Mouse (Mus musculus): Measurements from ENCODE around the gene Zrsr1. TPM values are rescaled to one million over a fixed set of nuclear protein-coding genes. Genes with fewer than 3 reads are reported as not detected.

The Zrsr1 gene
- total and polyA plus RNA-seq, 3 experiments = 4.0 to 9.3 (median 4.8) TPM

DNA sequence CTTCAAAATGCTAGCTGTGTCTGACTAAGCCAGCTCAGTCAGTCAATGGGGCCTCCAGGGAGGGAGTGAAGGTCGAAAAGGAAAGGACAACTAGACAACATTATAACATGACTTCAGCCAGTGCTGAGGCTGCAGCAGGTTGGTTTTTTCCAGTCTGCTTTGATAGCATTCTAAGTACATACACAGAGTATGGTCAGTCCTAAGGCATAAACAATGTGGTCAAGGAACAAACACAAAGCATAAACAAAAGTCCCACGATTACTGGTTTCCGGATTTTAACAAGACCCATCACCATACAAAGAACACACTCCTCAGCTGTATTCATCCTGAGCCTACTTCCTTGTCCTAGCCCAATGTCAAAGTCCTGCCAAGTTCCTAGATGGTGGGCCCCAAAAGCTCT is 13.7 kb downstream of the Zrsr1 start:
- H3K27ac ChIP-seq (ENCODE audit: insufficient read depth, low read depth) = no peak overlapping the region
- dilution Hi-C loops (cut with MboI; ENCODE audit: extremely low pct_ligation_motif_present, extremely low pct_unique_long_range_greater_than_20kb, low sequenced_read_pairs) (no loop called here), in situ Hi-C loops (cut with MboI; ENCODE audit: low pct_ligation_motif_present, low pct_unique_long_range_greater_than_20kb, low sequenced_read_pairs) (no loop called here)
- TF ChIP-seq E2F4 (IDR thresholded peaks at IDR 0.05; ENCODE audit: insufficient replicate concordance, low read depth, low read length) = no peak
- no peaks in the 10 kb centered on the region for H3K9me3 ChIP-seq (replicated peaks; ENCODE audit: low read length)
- no peaks in the 10 kb centered on the region for H3K36me3 ChIP-seq (replicated peaks in 1 of 2; ENCODE audit: control insufficient read depth in 1 of 2, insufficient read depth in 1 of 2, low read length in 1 of 2)
- peaks cover 9% of the 10 kb centered on the region for H3K79me2 ChIP-seq (replicated peaks; ENCODE audit: control insufficient read depth, extremely low read depth, insufficient read depth, poor library complexity, severe bottlenecking)
- DNase-seq (ENCODE audit: extremely low read depth) = no peak
- H3K4me1 ChIP-seq (ENCODE audit: control insufficient read depth in 1 of 2, insufficient read depth in 2 of 2) = peaks cover 3 to 34% of the 10 kb centered on the region in 2 experiments
- H3K27me3 ChIP-seq (replicated peaks) = no peaks in the 10 kb centered on the region
- no peak overlapping the region for H3K9ac ChIP-seq (ENCODE audit: insufficient read depth, low read depth)
- no peak overlapping the region for H3K4me3 ChIP-seq (replicated peaks in 1 of 3; ENCODE audit: low read depth in 2 of 3, low read length in 2 of 3, poor library complexity in 1 of 3)
- H3K4me2 ChIP-seq (ENCODE audit: insufficient read depth, low read depth, poor library complexity, severe bottlenecking) = no peak overlapping the region

DNA sequence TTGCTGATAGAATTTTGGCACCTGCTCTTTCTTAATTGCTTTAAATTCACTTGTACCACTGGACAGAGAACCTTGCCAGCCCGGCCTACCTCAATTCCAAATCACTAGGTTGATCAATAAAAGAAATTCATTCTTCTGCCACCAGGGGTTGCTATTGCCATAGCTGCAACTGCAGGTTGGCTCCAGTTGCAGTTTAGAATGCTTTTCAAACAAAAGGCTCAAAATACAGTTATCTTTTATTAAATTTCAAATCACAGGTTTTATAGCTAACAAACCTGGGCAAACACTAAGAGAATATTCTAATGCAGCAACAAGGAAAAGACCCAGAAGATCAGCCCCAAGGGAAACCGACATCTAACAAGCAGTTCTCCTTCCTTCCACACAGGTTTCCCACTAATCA is 15.6 kb downstream of the Zrsr1 start:
- Histone ChIP-seq H3K4me3 (replicated peaks in 1 of 3; ENCODE audit: low read depth in 2 of 3, low read length in 2 of 3, poor library complexity in 1 of 3) (no peak overlapping the region), H3K27me3 (replicated peaks) (no peaks in the 10 kb centered on the region), H3K9ac (ENCODE audit: insufficient read depth, low read depth) (no peak overlapping the region), H3K4me2 (ENCODE audit: insufficient read depth, low read depth, poor library complexity, severe bottlenecking) (no peak overlapping the region), H3K27ac (ENCODE audit: insufficient read depth, low read depth) (no peak overlapping the region), H3K4me1 (ENCODE audit: control insufficient read depth in 1 of 2, insufficient read depth in 2 of 2) (peaks cover 0 to 31% of the 10 kb centered on the region in 2 experiments; a peak in 2 of 4 replicates), H3K9me3 (replicated peaks; ENCODE audit: low read length) (no peaks in the 10 kb centered on the region), H3K79me2 (replicated peaks; ENCODE audit: control insufficient read depth, extremely low read depth, insufficient read depth, poor library complexity, severe bottlenecking) (peaks cover 20% of the 10 kb centered on the region), H3K36me3 (replicated peaks in 1 of 2; ENCODE audit: control insufficient read depth in 1 of 2, insufficient read depth in 1 of 2, low read length in 1 of 2) (peaks cover 0 to 8% of the 10 kb centered on the region in 2 experiments)
- TF ChIP-seq CTCF (conservative IDR thresholded peaks at IDR 0.05 in 1 of 2, IDR thresholded peaks at IDR 0.05 in 1 of 2; ENCODE audit: low read depth in 2 of 2, low read length in 2 of 2) = peak; percentile 74 to 94
- peak; percentile 48; the same call in 1 of the 2 replicates for TF ChIP-seq HCFC1 (IDR thresholded peaks at IDR 0.05; ENCODE audit: low read depth, low read length)
- TF ChIP-seq MAZ (IDR thresholded peaks at IDR 0.05; ENCODE audit: low read depth, low read length) = peak; percentile 55; the same call in 1 of the 2 replicates
- 0 out of 2 replicates have a peak, but pooled peaks have one; percentile 10 for TF ChIP-seq ELF1 (IDR thresholded peaks at IDR 0.05; ENCODE audit: low read depth, low read length)
- peak; percentile 75 for TF ChIP-seq SIN3A (IDR thresholded peaks at IDR 0.05; ENCODE audit: low read length)
- TF ChIP-seq RAD21 (IDR thresholded peaks at IDR 0.05; ENCODE audit: low read depth, low read length) = peak; percentile 98
- TF ChIP-seq RCOR1 (conservative IDR thresholded peaks at IDR 0.05; ENCODE audit: low read depth, low read length) = no peak
- peak; percentile 81 for TF ChIP-seq SMC3 (IDR thresholded peaks at IDR 0.05; ENCODE audit: low read depth, low read length)
- TF ChIP-seq UBTF (IDR thresholded peaks at IDR 0.05; ENCODE audit: low read depth, low read length) = no peak
- TF ChIP-seq USF2 (conservative IDR thresholded peaks at IDR 0.05; ENCODE audit: low read depth, low read length) = no peak
- 0 out of 2 replicates have a peak, but pooled peaks have one; percentile 10 for TF ChIP-seq MAFK (IDR thresholded peaks at IDR 0.05; ENCODE audit: insufficient replicate concordance, low read length)
- TF ChIP-seq E2F4 (IDR thresholded peaks at IDR 0.05; ENCODE audit: insufficient replicate concordance, low read depth, low read length) = 0 out of 2 replicates have a peak, but pooled peaks have one; percentile 56
- TF ChIP-seq IRF4 (IDR thresholded peaks at IDR 0.05; ENCODE audit: low read depth, low read length) = no peak
- TF ChIP-seq ZC3H11A (IDR thresholded peaks at IDR 0.05; ENCODE audit: low read depth, low read length) = peak; percentile 46
- TF ChIP-seq ZNF384 (IDR thresholded peaks at IDR 0.05; ENCODE audit: low read depth, low read length) = 0 out of 2 replicates have a peak, but pooled peaks have one; percentile 31
- in situ Hi-C loops (cut with MboI; ENCODE audit: low pct_ligation_motif_present, low pct_unique_long_range_greater_than_20kb, low sequenced_read_pairs) (no loop called here), dilution Hi-C loops (cut with MboI; ENCODE audit: extremely low pct_ligation_motif_present, extremely low pct_unique_long_range_greater_than_20kb, low sequenced_read_pairs) (no loop called here)
- peak; percentile 77 for DNase-seq (ENCODE audit: extremely low read depth)

Measured in CH12.LX (cell line).